Comparison of ENCODE assay signal across 15 mouse cellular contexts in genomic region chr1:118683686-118684085, GRCm38 (mm10).
"Had no signal": no experiment of that assay in that cellular context is flagged by ENCODE, and none has a peak within 500 bp of the region (broad histone marks: within the 10 kb centered on the region; RNA-seq: fewer than 3 reads in every experiment).

No protein-coding gene starts in this region.

- H3K9me3 ChIP-seq: limb, embryonic 12.5 days; liver, embryonic 15.5 days; megakaryocyte, embryonic 14.5 days; midbrain, embryonic 15.5 days; neural tube, embryonic 13.5 days; stomach, embryonic 15.5 days had no signal

- ATAC-seq: hindbrain, postnatal 0 days; midbrain, embryonic 15.5 days had no signal

- H3K9ac ChIP-seq: limb, embryonic 12.5 days; liver, embryonic 15.5 days; lung, embryonic 14.5 days; midbrain, embryonic 15.5 days; neural tube, embryonic 13.5 days; stomach, embryonic 15.5 days had no signal

- H3K27me3 ChIP-seq: limb, embryonic 12.5 days; liver, embryonic 15.5 days; megakaryocyte, embryonic 14.5 days; midbrain, embryonic 15.5 days; neural tube, embryonic 13.5 days; stomach, embryonic 15.5 days had no signal

- H3K4me2 ChIP-seq: limb, embryonic 12.5 days; liver, embryonic 11.5 days; liver, embryonic 15.5 days; lung, embryonic 14.5 days; midbrain, embryonic 11.5 days; midbrain, embryonic 15.5 days; neural tube, embryonic 13.5 days; stomach, embryonic 15.5 days had no signal

- H3K27ac ChIP-seq: hindbrain, postnatal 0 days; limb, embryonic 12.5 days; liver, embryonic 15.5 days; macrophage; midbrain, embryonic 15.5 days; neural tube, embryonic 13.5 days; stomach, embryonic 15.5 days had no signal

- H3K36me3 ChIP-seq: limb, embryonic 12.5 days; liver, embryonic 15.5 days; midbrain, embryonic 15.5 days; neural tube, embryonic 13.5 days; stomach, embryonic 15.5 days had no signal

- H3K4me1 ChIP-seq: limb, embryonic 12.5 days; liver, embryonic 15.5 days; megakaryocyte, embryonic 14.5 days; midbrain, embryonic 15.5 days; neural tube, embryonic 13.5 days; stomach, embryonic 15.5 days had no signal

- H3K4me3 ChIP-seq: limb, embryonic 12.5 days; liver, embryonic 15.5 days; megakaryocyte, embryonic 14.5 days; midbrain, embryonic 15.5 days; neural tube, embryonic 13.5 days; stomach, embryonic 15.5 days had no signal

- DNase-seq: lung, embryonic 14.5 days; lung, postnatal 10 days; right cerebral cortex, postnatal 14 days; thymus, adult 2 months; thymus, postnatal 25 days had no signal
